Mouse (Mus musculus) C2C12 (cell line): ENCODE data around the gene Foxn3. TPM values are rescaled to one million over a fixed set of nuclear protein-coding genes. Genes with fewer than 3 reads are reported as not detected.

Experiments
- H3K27me3 ChIP-seq: one replicate; pipeline ENCODE4 v1.6.1; 2011; ENCODE audit not compliant: control insufficient read depth, insufficient read depth, insufficient read length
- H3K36me3 ChIP-seq: one replicate; pipeline ENCODE4 v1.6.1; 2011; ENCODE audit not compliant: control insufficient read depth, insufficient read depth
- H3K4me3 ChIP-seq: one replicate; pipeline ENCODE4 v1.5.1; 2011; ENCODE audit warnings: mild to moderate bottlenecking, control low read depth; ENCODE audit not compliant: poor library complexity, insufficient read depth, severe bottlenecking
- H3K79me2 ChIP-seq: one replicate; pipeline ENCODE4 v1.6.1; 2011; ENCODE audit not compliant: control insufficient read depth, insufficient read depth
- H3K79me3 ChIP-seq: one replicate; pipeline ENCODE4 v1.6.1; 2011; ENCODE audit warnings: low read depth, control low read depth
- H3ac ChIP-seq: one replicate; pipeline ENCODE3; 2011; ENCODE audit warnings: low read depth; ENCODE audit not compliant: control insufficient read depth, insufficient read length
- CEBPB ChIP-seq: IDR thresholded peaks from one replicate; pipeline ENCODE4 v1.6.1; 2011; ENCODE audit warnings: low read depth, mild to moderate bottlenecking, control low read depth, moderate library complexity
- CTCF ChIP-seq: IDR thresholded peaks from one replicate; pipeline ENCODE4 v1.5.1; 2011; ENCODE audit not compliant: control insufficient read depth, insufficient read depth, insufficient read length
- FOSL1 ChIP-seq: IDR thresholded peaks from one replicate; pipeline ENCODE4 v1.8.0; 2011; ENCODE audit warnings: mild to moderate bottlenecking, low read length; ENCODE audit not compliant: poor library complexity, insufficient read depth, severe bottlenecking
- MAX ChIP-seq: IDR thresholded peaks from one replicate; pipeline ENCODE4 v1.6.1; 2011; ENCODE audit warnings: mild to moderate bottlenecking, control low read depth
- MYOD1 ChIP-seq: IDR thresholded peaks from one replicate; pipeline ENCODE4 v1.6.1; 2011; ENCODE audit warnings: low read depth; ENCODE audit not compliant: control insufficient read depth, insufficient read length
- MYOG ChIP-seq: IDR thresholded peaks from one replicate; pipeline ENCODE4 v1.6.1; 2011; ENCODE audit not compliant: control insufficient read depth, insufficient read length; ENCODE audit errors: extremely low read depth
- USF1 ChIP-seq: IDR thresholded peaks from one replicate; pipeline ENCODE4 v1.6.1; 2011; ENCODE audit warnings: low read depth, mild to moderate bottlenecking, control low read depth, moderate library complexity
- polyA plus RNA-seq: library from polyadenylated mRNA; unstranded; fragments of >200 nt; fragmentation: generic; extraction: Trizol; gene quantifications from one replicate; pipeline ENCODE4 v1.2.1, GENCODE M21; 2012; ENCODE audit warnings: missing spikeins

Foxn3 gene
- polyA plus RNA-seq, 1 experiment = 4.2 TPM

GRCm38 (mm10) chr12:99217145-99217698, 346.2 kb downstream of the Foxn3 start:
- Histone ChIP-seq H3K79me2 (no peaks in the 10 kb centered on the region), H3ac (no peak overlapping the region), H3K4me3 (no peak overlapping the region), H3K27me3 (no peaks in the 10 kb centered on the region), H3K79me3 (no peaks in the 10 kb centered on the region), H3K36me3 (no peaks in the 10 kb centered on the region)
- TF ChIP-seq MYOG (no peak), CTCF (no peak), MYOD1 (no peak), FOSL1 (no peak), CEBPB (no peak), MAX (no peak), USF1 (no peak)

GRCm38 (mm10) chr12:99216341-99216761, 347.0 kb downstream of the Foxn3 start:
- Histone ChIP-seq H3K27me3 (no peaks in the 10 kb centered on the region), H3K79me3 (no peaks in the 10 kb centered on the region), H3K79me2 (no peaks in the 10 kb centered on the region), H3K4me3 (no peak overlapping the region), H3ac (no peak overlapping the region), H3K36me3 (no peaks in the 10 kb centered on the region)
- TF ChIP-seq MYOG = no peak
- TF ChIP-seq MYOD1 = no peak
- no peak for TF ChIP-seq CTCF
- TF ChIP-seq MAX = no peak
- TF ChIP-seq USF1 = no peak
- TF ChIP-seq CEBPB = no peak
- no peak for TF ChIP-seq FOSL1

GRCm38 (mm10) chr12:99215521-99216255, 347.7 kb downstream of the Foxn3 start:
- Histone ChIP-seq H3K4me3 (no peak overlapping the region), H3K79me2 (no peaks in the 10 kb centered on the region), H3K27me3 (no peaks in the 10 kb centered on the region), H3K79me3 (no peaks in the 10 kb centered on the region), H3K36me3 (no peaks in the 10 kb centered on the region), H3ac (no peak overlapping the region)
- no peak for TF ChIP-seq CTCF
- no peak for TF ChIP-seq USF1
- no peak for TF ChIP-seq MYOD1
- no peak for TF ChIP-seq MAX
- no peak for TF ChIP-seq FOSL1
- no peak for TF ChIP-seq CEBPB
- TF ChIP-seq MYOG = no peak

- Histone ChIP-seq H3K79me3 (no peaks in the 10 kb centered on the region), H3K36me3 (no peaks in the 10 kb centered on the region), H3K27me3 (no peaks in the 10 kb centered on the region), H3K4me3 (no peak overlapping the region), H3ac (no peak overlapping the region), H3K79me2 (no peaks in the 10 kb centered on the region)
- TF ChIP-seq MYOG (no peak), USF1 (no peak), MYOD1 (no peak), FOSL1 (no peak), CTCF (no peak), CEBPB (no peak), MAX (no peak)
These were observed 349.3 kb downstream of the Foxn3 start for GRCm38 (mm10) chr12:99214098-99214497.

GRCm38 (mm10) chr12:99213218-99213617, 350.2 kb downstream of the Foxn3 start:
- Histone ChIP-seq H3K79me3 (no peaks in the 10 kb centered on the region), H3K36me3 (no peaks in the 10 kb centered on the region), H3K4me3 (no peak overlapping the region), H3ac (no peak overlapping the region), H3K79me2 (no peaks in the 10 kb centered on the region), H3K27me3 (no peaks in the 10 kb centered on the region)
- no peak for TF ChIP-seq MYOG
- no peak for TF ChIP-seq FOSL1
- TF ChIP-seq MAX = no peak
- no peak for TF ChIP-seq USF1
- TF ChIP-seq MYOD1 = no peak
- TF ChIP-seq CEBPB = no peak
- TF ChIP-seq CTCF = no peak

GRCm38 (mm10) chr12:99209801-99210200, 353.6 kb downstream of the Foxn3 start:
- TF ChIP-seq USF1 (no peak), MYOD1 (no peak), MAX (no peak), FOSL1 (no peak), CTCF (no peak), MYOG (no peak), CEBPB (no peak)
- Histone ChIP-seq H3K36me3 (no peaks in the 10 kb centered on the region), H3K27me3 (no peaks in the 10 kb centered on the region), H3K79me2 (no peaks in the 10 kb centered on the region), H3ac (no peak overlapping the region), H3K4me3 (no peak overlapping the region), H3K79me3 (no peaks in the 10 kb centered on the region)
